Mouse (Mus musculus) kidney, embryonic 16.5 days (tissue): ENCODE data around the gene Efnb3. TPM values are rescaled to one million over a fixed set of nuclear protein-coding genes. Genes with fewer than 3 reads are reported as not detected.
A peak's percentile ranks its signal among the peaks of the same experiment; 100 is the strongest.

Experiments used
- ATAC-seq: fragments of 200-750 bp; cut with Nextera tagmentation; 2 replicates; pipeline ENCODE4 v1.8.0; 2017; ENCODE audit warnings: moderate TSS enrichment; ENCODE audit not compliant: low FRiP score, low TSS enrichment
- H3K27ac ChIP-seq: fragments of 300-500 bp; sonication (generic); 2 replicates; pipeline ENCODE4 v1.5.1; 2014; ENCODE audit warnings: low read length
- H3K27me3 ChIP-seq: fragments of 300-500 bp; sonication (generic); 2 replicates; pipeline ENCODE4 v1.6.1; 2014; ENCODE audit warnings: low read length, control low read depth, mixed read lengths; ENCODE audit not compliant: insufficient read depth
- H3K36me3 ChIP-seq: fragments of 300-500 bp; sonication (generic); 2 replicates; pipeline ENCODE4 v1.6.1; 2014; ENCODE audit warnings: low read length, control low read depth, mixed read lengths; ENCODE audit not compliant: insufficient read depth
- H3K4me1 ChIP-seq: fragments of 300-500 bp; sonication (generic); 2 replicates; pipeline ENCODE4 v1.6.1; 2014; ENCODE audit warnings: low read length, control low read depth, mixed read lengths; ENCODE audit not compliant: insufficient read depth
- H3K4me2 ChIP-seq: fragments of 300-500 bp; sonication (generic); replicated peaks from 2 replicates; pipeline ENCODE4 v1.6.1; 2014; ENCODE audit warnings: low read depth, low read length
- H3K4me3 ChIP-seq: fragments of 300-500 bp; sonication (generic); 2 replicates; pipeline ENCODE4 v1.5.1; 2014; ENCODE audit warnings: mild to moderate bottlenecking, low read length
- H3K9ac ChIP-seq: fragments of 300-500 bp; sonication (generic); replicated peaks from 2 replicates; pipeline ENCODE4 v1.6.1; 2014; ENCODE audit warnings: low read length
- H3K9me3 ChIP-seq: fragments of 300-500 bp; sonication (generic); 2 replicates; pipeline ENCODE4 v1.6.1; 2016; ENCODE audit warnings: low read length, control low read depth
- WGBS: fragments of 180-500 bp; shearing (Covaris S2); extraction: QIAGEN DNeasy Blood & Tissue Kit; methylation state at CpG from one replicate; pipeline ENCODE4 v1.1.7; 2014; 5-methylcytosine and 5-hydroxymethylcytosine counted together
- polyA plus RNA-seq: library from polyadenylated mRNA; unstranded; fragments of >200 nt; fragmentation: Nextera tagmentation; extraction: Ambion mirVana; gene quantifications from 2 replicates; pipeline ENCODE4 v1.2.1, GENCODE M21; 2015

The Efnb3 gene
- polyA plus RNA-seq = 11.8 and 12.6 TPM in 2 replicates

- peaks cover 18% of the 10 kb centered on the region for H3K36me3 ChIP-seq
- no peaks in the 10 kb centered on the region for H3K27me3 ChIP-seq
- H3K4me1 ChIP-seq = peaks cover 36% of the 10 kb centered on the region
- 0 out of 2 replicates have a peak within 1 kb of the TSS, but pooled peaks have one; percentile 9 for H3K27ac ChIP-seq
- 2% methylated on average over 56 of the region's 59 CpGs for WGBS
- peak within 1 kb of the TSS; percentile 99 for H3K4me2 ChIP-seq
- no peaks in the 10 kb centered on the region for H3K9me3 ChIP-seq
- H3K9ac ChIP-seq = peak within 1 kb of the TSS; percentile 82
- peak within 1 kb of the TSS; percentile 68 for H3K4me3 ChIP-seq
- peak; percentile 69 for ATAC-seq
Measured at GRCm38 (mm10) chr11:69559851-69560765, at the start of gene Efnb3. Gene Efnb3, minus strand, starts transcription at chr11:69560205.

GRCm38 (mm10) chr11:69609416-69609815 lies 49.4 kb upstream of the Efnb3 start:
- Histone ChIP-seq H3K4me3 (no peak overlapping the region), H3K36me3 (no peaks in the 10 kb centered on the region), H3K9ac (no peak overlapping the region), H3K27me3 (peaks cover 3% of the 10 kb centered on the region), H3K4me1 (peaks cover 17% of the 10 kb centered on the region), H3K27ac (no peak overlapping the region), H3K9me3 (no peaks in the 10 kb centered on the region), H3K4me2 (no peak overlapping the region)
- ATAC-seq = no peak
- WGBS = 70% methylated on average over 7 of the region's 7 CpGs

- H3K4me1 ChIP-seq = peaks cover 16% of the 10 kb centered on the region
- no peak for ATAC-seq
- no peak overlapping the region for H3K4me3 ChIP-seq
- H3K27ac ChIP-seq = no peak overlapping the region
- WGBS = 93% methylated on average over 3 of the region's 3 CpGs
- no peaks in the 10 kb centered on the region for H3K9me3 ChIP-seq
- no peak overlapping the region for H3K9ac ChIP-seq
- no peak overlapping the region for H3K4me2 ChIP-seq
- no peaks in the 10 kb centered on the region for H3K36me3 ChIP-seq
- peaks cover 9% of the 10 kb centered on the region for H3K27me3 ChIP-seq
Measured at GRCm38 (mm10) chr11:69608525-69608924, 48.5 kb upstream of the Efnb3 start.

GRCm38 (mm10) chr11:69606832-69607231 lies 46.8 kb upstream of the Efnb3 start:
- Histone ChIP-seq H3K9ac (no peak overlapping the region), H3K4me3 (no peak overlapping the region), H3K27ac (no peak overlapping the region), H3K4me2 (no peak overlapping the region), H3K4me1 (peaks cover 14% of the 10 kb centered on the region; the same call in 1 of the 2 replicates), H3K27me3 (peaks cover 9% of the 10 kb centered on the region), H3K36me3 (no peaks in the 10 kb centered on the region), H3K9me3 (no peaks in the 10 kb centered on the region)
- no peak for ATAC-seq
- 75% methylated on average over 2 of the region's 2 CpGs for WGBS

GRCm38 (mm10) chr11:69606491-69606795 lies 46.4 kb upstream of the Efnb3 start:
- Histone ChIP-seq H3K27ac (no peak overlapping the region), H3K27me3 (peaks cover 9% of the 10 kb centered on the region), H3K4me1 (peaks cover 14% of the 10 kb centered on the region; the same call in 1 of the 2 replicates), H3K4me2 (peak overlapping the region; percentile 98), H3K4me3 (peak overlapping the region; percentile 52), H3K9ac (no peak overlapping the region), H3K9me3 (no peaks in the 10 kb centered on the region), H3K36me3 (no peaks in the 10 kb centered on the region)
- ATAC-seq = no peak
- WGBS = 67% methylated on average over 2 of the region's 2 CpGs

- Histone ChIP-seq H3K9ac (peak within 1 kb of the TSS; percentile 69), H3K9me3 (no peaks in the 10 kb centered on the region), H3K4me1 (peaks cover 19% of the 10 kb centered on the region), H3K4me2 (peak within 1 kb of the TSS; percentile 98), H3K27ac (peak within 1 kb of the TSS; percentile 30; the same call in 1 of the 2 replicates), H3K4me3 (peak within 1 kb of the TSS; percentile 52), H3K36me3 (no peaks in the 10 kb centered on the region), H3K27me3 (peaks cover 9% of the 10 kb centered on the region)
- WGBS = 1% methylated on average over 32 of the region's 32 CpGs
- ATAC-seq = peak; percentile 90
Measured at GRCm38 (mm10) chr11:69605726-69606490, 45.9 kb upstream of the Efnb3 start, which contains the start of gene Atp1b2. Gene Atp1b2, minus strand, starts transcription at chr11:69605942.

- peaks cover 28% of the 10 kb centered on the region for H3K4me1 ChIP-seq
- H3K27ac ChIP-seq = peak overlapping the region; percentile 30; the same call in 1 of the 2 replicates
- H3K4me3 ChIP-seq = peak overlapping the region; percentile 52
- peaks cover 9% of the 10 kb centered on the region for H3K27me3 ChIP-seq
- H3K9ac ChIP-seq = peak overlapping the region; percentile 69
- peak overlapping the region; percentile 98 for H3K4me2 ChIP-seq
- no peaks in the 10 kb centered on the region for H3K36me3 ChIP-seq
- ATAC-seq = peak; percentile 25
- no peaks in the 10 kb centered on the region for H3K9me3 ChIP-seq
- WGBS = under 1% methylated on average over 71 of the region's 73 CpGs
Measured at GRCm38 (mm10) chr11:69604795-69605664, 45.0 kb upstream of the Efnb3 start.

- WGBS = 64% methylated on average over 3 of the region's 3 CpGs
- Histone ChIP-seq H3K4me3 (peak overlapping the region; percentile 52), H3K9me3 (no peaks in the 10 kb centered on the region), H3K4me1 (peaks cover 33% of the 10 kb centered on the region), H3K36me3 (no peaks in the 10 kb centered on the region), H3K27me3 (peaks cover 9% of the 10 kb centered on the region), H3K27ac (no peak overlapping the region; the same call in 1 of the 2 replicates), H3K9ac (peak overlapping the region; percentile 69; the same call in 1 of the 2 replicates), H3K4me2 (peak overlapping the region; percentile 98)
- 0 out of 2 replicates have a peak, but pooled peaks have one; percentile 21 for ATAC-seq
Measured at GRCm38 (mm10) chr11:69604347-69604746, 44.3 kb upstream of the Efnb3 start.

- no peaks in the 10 kb centered on the region for H3K36me3 ChIP-seq
- H3K4me1 ChIP-seq = peaks cover 36% of the 10 kb centered on the region
- WGBS = 63% methylated on average over 8 of the region's 8 CpGs
- peaks cover 9% of the 10 kb centered on the region for H3K27me3 ChIP-seq
- H3K4me3 ChIP-seq = no peak overlapping the region
- H3K9ac ChIP-seq = no peak overlapping the region
- H3K27ac ChIP-seq = no peak overlapping the region
- ATAC-seq = no peak
- no peak overlapping the region for H3K4me2 ChIP-seq
- H3K9me3 ChIP-seq = no peaks in the 10 kb centered on the region
Measured at GRCm38 (mm10) chr11:69603516-69603915, 43.5 kb upstream of the Efnb3 start.
